Comparison of ENCODE assay signal across 8 mouse cellular contexts in the genomic region with DNA sequence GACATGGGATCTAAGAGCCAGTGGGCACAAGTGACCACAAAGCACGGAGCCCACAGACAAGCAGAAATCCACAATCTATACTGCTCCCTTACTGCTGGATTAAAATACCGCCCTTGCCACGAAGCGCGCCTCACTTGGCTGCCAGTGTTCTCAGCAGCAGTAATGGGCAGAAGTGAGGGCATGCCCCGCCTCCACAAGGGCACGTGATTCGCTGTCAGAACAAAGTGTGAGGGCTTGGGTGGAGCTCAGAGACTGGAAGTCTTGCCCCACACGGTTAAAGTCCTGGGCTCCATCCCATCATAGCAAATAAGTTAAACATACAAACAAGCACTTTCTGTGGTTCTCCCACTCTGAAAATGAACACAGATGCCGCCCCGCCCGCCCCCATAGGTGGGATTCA. TPM values are rescaled to one million over a fixed set of nuclear protein-coding genes. Genes with fewer than 3 reads are reported as not detected.
DNase-seq lines count a peak whose midpoint lies in the region; ATAC-seq and TF ChIP-seq lines count a peak whose summit lies in the region.

No protein-coding gene starts in this region.

- WGBS in limb, embryonic 14.5 days, result 6% methylated on average over 12 of the region's 12 CpGs
- WGBS in midbrain, embryonic 16.5 days, result 3% methylated on average over 12 of the region's 12 CpGs

- H3K4me3 ChIP-seq in limb, embryonic 14.5 days (replicated peaks; ENCODE audit: low read length), result 0 out of 2 replicates have a peak overlapping the region, but pooled peaks have one; percentile 1
- no peak overlapping the region for H3K4me3 ChIP-seq in midbrain, embryonic 16.5 days (ENCODE audit: low read depth, low read length)

- DNase-seq in heart, adult 11 months, result peak; percentile 92
- no peak for DNase-seq in heart, postnatal 25 days (ENCODE audit: low spot score)
- peak; percentile 40 for DNase-seq in c-Kit-positive CD71-positive TER-119-positive erythroid progenitor cells, embryonic 14.5 days (ENCODE audit: low spot score)
- no peak for DNase-seq in limb, embryonic 14.5 days (ENCODE audit: low spot score)
- DNase-seq in thymus, postnatal 14 days, result peak; percentile 65
- DNase-seq in ovary, postnatal 10 days (ENCODE audit: low spot score), result no peak

- H3K4me1 ChIP-seq in limb, embryonic 14.5 days (ENCODE audit: control insufficient read depth, insufficient read depth, low read length), result peaks cover 6% of the 10 kb centered on the region; the same call in 1 of the 2 replicates
- H3K4me1 ChIP-seq in midbrain, embryonic 16.5 days (ENCODE audit: control insufficient read depth, insufficient read depth, low read length), result peaks cover 16% of the 10 kb centered on the region

- no peak for TF ChIP-seq POLR2A in limb, embryonic 14.5 days (IDR thresholded peaks at IDR 0.05; ENCODE audit: borderline replicate concordance, extremely low read depth, insufficient read depth, insufficient read length)

- intact Hi-C loops in heart, postnatal 25 days (cut with DNase I), result no loop called here

- H3K27ac ChIP-seq in limb, embryonic 14.5 days (replicated peaks; ENCODE audit: low read depth, low read length), result no peak overlapping the region
- no peak overlapping the region for H3K27ac ChIP-seq in midbrain, embryonic 16.5 days (ENCODE audit: low read length)

- ATAC-seq in hematopoietic stem cell, adult 5-6 weeks (replicated peaks in 1 of 2; ENCODE audit: insufficient read depth in 1 of 2, low FRiP score in 2 of 2, low TSS enrichment in 1 of 2, low read depth in 1 of 2, poor library complexity in 2 of 2, severe bottlenecking in 2 of 2), result peak; percentile 23 to 29; a peak in 1 of 4 replicates
- ATAC-seq in limb, embryonic 14.5 days (ENCODE audit: low FRiP score, low read depth), result no peak
- no peak for ATAC-seq in midbrain, embryonic 16.5 days

- peaks cover 76% of the 10 kb centered on the region for H3K27me3 ChIP-seq in limb, embryonic 14.5 days (ENCODE audit: control insufficient read depth, insufficient read depth, low read length)
- H3K27me3 ChIP-seq in midbrain, embryonic 16.5 days (ENCODE audit: control insufficient read depth, insufficient read depth, low read depth, low read length), result peaks cover 68% of the 10 kb centered on the region

- H3K4me2 ChIP-seq in limb, embryonic 14.5 days (replicated peaks; ENCODE audit: low read depth, low read length, severe bottlenecking), result peak overlapping the region; percentile 19; the same call in 1 of the 2 replicates
- H3K4me2 ChIP-seq in midbrain, embryonic 16.5 days (ENCODE audit: low read length), result peak overlapping the region; percentile 12; the same call in 1 of the 2 replicates

- no peak overlapping the region for H3K9ac ChIP-seq in limb, embryonic 14.5 days (ENCODE audit: low read depth, low read length, severe bottlenecking)
- H3K9ac ChIP-seq in midbrain, embryonic 16.5 days (ENCODE audit: low read depth, low read length), result no peak overlapping the region

- no peaks in the 10 kb centered on the region for H3K36me3 ChIP-seq in limb, embryonic 14.5 days (ENCODE audit: control insufficient read depth, insufficient read depth, low read length)
- H3K36me3 ChIP-seq in midbrain, embryonic 16.5 days (ENCODE audit: control insufficient read depth, insufficient read depth, low read length), result no peaks in the 10 kb centered on the region

- H3K9me3 ChIP-seq in limb, embryonic 14.5 days (ENCODE audit: control insufficient read depth, low read length), result no peaks in the 10 kb centered on the region
- H3K9me3 ChIP-seq in midbrain, embryonic 16.5 days (replicated peaks; ENCODE audit: control insufficient read depth, low read length, poor library complexity, severe bottlenecking), result no peaks in the 10 kb centered on the region

RNA-seq across cellular contexts. Expression of a gene that starts 1.7 kb away (rescaled TPM):
- not detected for total RNA-seq in heart, postnatal 25 days (2021)
- total RNA-seq in hematopoietic stem cell, adult 5-6 weeks (2017), result not detected in 2 replicates
- 0.19 and 0.68 TPM in 2 replicates for polyA plus RNA-seq in limb, embryonic 14.5 days (2012; rRNA removed)
- polyA plus RNA-seq in limb, embryonic 14.5 days (2014; fragmentation: Nextera tagmentation; extraction: Ambion mirVana), result not detected in 2 replicates
- polyA plus RNA-seq in midbrain, embryonic 16.5 days (2015; fragmentation: Nextera tagmentation; extraction: Ambion mirVana), result 0.93 and 15.3 TPM in 2 replicates

RNA-seq across cellular contexts. Expression of a gene that starts 4.7 kb away (rescaled TPM):
- 1 to 10 TPM; 2.1 to 2.7 TPM for total RNA-seq in heart, postnatal 25 days (2021)
- not detected in 2 replicates for total RNA-seq in hematopoietic stem cell, adult 5-6 weeks (2017)
- 0.13 TPM in 1 of 2 replicates, not detected in the other for polyA plus RNA-seq in limb, embryonic 14.5 days (2012; rRNA removed)
- polyA plus RNA-seq in limb, embryonic 14.5 days (2014; fragmentation: Nextera tagmentation; extraction: Ambion mirVana), result not detected in 2 replicates
- polyA plus RNA-seq in midbrain, embryonic 16.5 days (2015; fragmentation: Nextera tagmentation; extraction: Ambion mirVana), result 76.0 and 77.8 TPM in 2 replicates

RNA-seq across cellular contexts. Expression of a gene that starts 14.1 kb away (rescaled TPM):
- 10 to 100 TPM; 73.0 to 73.7 TPM for total RNA-seq in heart, postnatal 25 days (2021)
- total RNA-seq in hematopoietic stem cell, adult 5-6 weeks (2017), result 34.9 and 37.2 TPM in 2 replicates
- 57.7 and 77.9 TPM in 2 replicates for polyA plus RNA-seq in limb, embryonic 14.5 days (2012; rRNA removed)
- polyA plus RNA-seq in limb, embryonic 14.5 days (2014; fragmentation: Nextera tagmentation; extraction: Ambion mirVana), result 102 and 104 TPM in 2 replicates
- 99.4 and 109 TPM in 2 replicates for polyA plus RNA-seq in midbrain, embryonic 16.5 days (2015; fragmentation: Nextera tagmentation; extraction: Ambion mirVana)

RNA-seq across cellular contexts. Expression of a gene that starts 52.2 kb away (rescaled TPM):
- total RNA-seq in heart, postnatal 25 days (2021), result 1 to 10 TPM; 7.7 to 8.5 TPM
- total RNA-seq in hematopoietic stem cell, adult 5-6 weeks (2017), result 17.7 and 20.2 TPM in 2 replicates
- 5.7 and 6.1 TPM in 2 replicates for polyA plus RNA-seq in limb, embryonic 14.5 days (2012; rRNA removed)
- polyA plus RNA-seq in limb, embryonic 14.5 days (2014; fragmentation: Nextera tagmentation; extraction: Ambion mirVana), result 14.2 and 15.0 TPM in 2 replicates
- 10.2 and 11.4 TPM in 2 replicates for polyA plus RNA-seq in midbrain, embryonic 16.5 days (2015; fragmentation: Nextera tagmentation; extraction: Ambion mirVana)

RNA-seq across cellular contexts. Expression of a gene that starts 52.2 kb away (rescaled TPM):
- total RNA-seq in heart, postnatal 25 days (2021), result 1 to 10 TPM; 4.0 to 4.2 TPM
- 6.3 and 9.4 TPM in 2 replicates for total RNA-seq in hematopoietic stem cell, adult 5-6 weeks (2017)
- polyA plus RNA-seq in limb, embryonic 14.5 days (2012; rRNA removed), result 11.8 and 14.1 TPM in 2 replicates
- 14.3 and 15.0 TPM in 2 replicates for polyA plus RNA-seq in limb, embryonic 14.5 days (2014; fragmentation: Nextera tagmentation; extraction: Ambion mirVana)
- 8.4 and 8.9 TPM in 2 replicates for polyA plus RNA-seq in midbrain, embryonic 16.5 days (2015; fragmentation: Nextera tagmentation; extraction: Ambion mirVana)

Comparison
In these comparisons a context has a peak if more than half of its experiments do, and no peak if none do; other contexts are left out.
1. DNase-seq: peak in heart, adult 11 months (single experiment), c-Kit-positive CD71-positive TER-119-positive erythroid progenitor cells, embryonic 14.5 days (single experiment) and thymus, postnatal 14 days (single experiment); none in heart, postnatal 25 days (single experiment), limb, embryonic 14.5 days (single experiment) and ovary, postnatal 10 days (single experiment).
2. ATAC-seq: peak in hematopoietic stem cell, adult 5-6 weeks (2 of 2); none in limb, embryonic 14.5 days (single experiment) and midbrain, embryonic 16.5 days (single experiment).